Mouse (Mus musculus): Measurements from ENCODE around the gene Apoa4. TPM values are rescaled to one million over a fixed set of nuclear protein-coding genes. Genes with fewer than 3 reads are reported as not detected.

Gene Apoa4
- polyA plus RNA-seq, 1 experiment from 2014 or later: 0.38 TPM

DNA sequence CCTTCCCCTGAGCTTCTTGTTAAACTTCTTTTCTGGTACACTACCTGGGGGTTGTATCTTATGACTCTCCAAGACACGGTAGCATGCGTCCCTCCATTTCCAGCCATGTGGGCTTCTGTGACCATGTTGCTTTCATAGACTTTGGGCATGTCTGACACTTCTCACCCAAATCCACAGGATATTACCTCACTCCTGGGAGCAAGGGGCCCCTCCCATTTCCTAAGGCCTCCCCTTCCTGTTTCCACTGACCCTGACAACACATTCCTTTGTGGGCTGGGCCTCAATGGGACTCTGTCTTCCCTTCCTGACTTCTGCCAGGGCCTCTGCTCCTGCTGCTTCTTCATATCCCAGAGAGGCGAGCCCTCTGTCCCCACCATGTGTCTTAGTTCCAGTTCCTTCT, 17.1 kb downstream of the Apoa4 start:
- WGBS: 87% methylated on average over 3 of the region's 3 CpGs
- Histone ChIP-seq H3K9ac (no peak overlapping the region), H3K27ac (no peak overlapping the region), H3K27me3 (no peaks in the 10 kb centered on the region), H3K4me2 (replicated peaks) (no peak overlapping the region), H3K4me1 (no peaks in the 10 kb centered on the region), H3K9me3 (no peaks in the 10 kb centered on the region), H3K4me3 (no peak overlapping the region), H3K36me3 (no peaks in the 10 kb centered on the region)
- ATAC-seq (ENCODE audit: low FRiP score, low read depth): no peak

- ATAC-seq (ENCODE audit: low FRiP score, low read depth): no peak
- no peak overlapping the region for H3K27ac ChIP-seq
- H3K9ac ChIP-seq: no peak overlapping the region
- H3K4me1 ChIP-seq: no peaks in the 10 kb centered on the region
- H3K27me3 ChIP-seq: no peaks in the 10 kb centered on the region
- H3K36me3 ChIP-seq: no peaks in the 10 kb centered on the region
- no peak overlapping the region for H3K4me2 ChIP-seq (replicated peaks)
- no peaks in the 10 kb centered on the region for H3K9me3 ChIP-seq
- whole genome bisulfite sequencing: 85% methylated on average over 6 of the region's 6 CpGs
- H3K4me3 ChIP-seq: no peak overlapping the region
Observed at GRCm38 (mm10) chr9:46259111-46259510, 18.6 kb downstream of the Apoa4 start.

DNA sequence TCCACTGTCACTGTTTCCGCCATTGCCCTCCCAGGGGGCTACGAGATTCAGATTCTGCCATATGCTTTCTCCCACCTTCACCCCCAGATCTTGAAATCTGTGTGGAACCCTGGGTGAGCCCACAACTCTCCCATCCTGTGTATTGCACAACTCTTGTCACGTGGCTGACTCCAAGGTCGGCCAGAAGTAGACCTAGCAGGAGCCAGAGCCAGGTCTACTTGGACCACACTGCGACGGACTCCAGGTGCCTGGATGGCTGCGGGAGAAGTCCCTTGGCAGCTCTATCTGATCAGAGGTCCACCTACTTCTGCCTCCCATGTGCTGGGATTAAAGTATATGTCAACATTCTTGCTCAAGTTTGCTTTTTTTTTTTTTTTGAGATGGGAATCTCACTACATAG, 20.6 kb downstream of the Apoa4 start:
- Histone ChIP-seq H3K27me3 (no peaks in the 10 kb centered on the region), H3K4me2 (replicated peaks) (no peak overlapping the region), H3K36me3 (no peaks in the 10 kb centered on the region), H3K4me3 (no peak overlapping the region), H3K9ac (no peak overlapping the region), H3K27ac (no peak overlapping the region), H3K4me1 (no peaks in the 10 kb centered on the region), H3K9me3 (no peaks in the 10 kb centered on the region)
- ATAC-seq (ENCODE audit: low FRiP score, low read depth): no peak
- WGBS: 88% methylated on average over 7 of the region's 7 CpGs

DNA sequence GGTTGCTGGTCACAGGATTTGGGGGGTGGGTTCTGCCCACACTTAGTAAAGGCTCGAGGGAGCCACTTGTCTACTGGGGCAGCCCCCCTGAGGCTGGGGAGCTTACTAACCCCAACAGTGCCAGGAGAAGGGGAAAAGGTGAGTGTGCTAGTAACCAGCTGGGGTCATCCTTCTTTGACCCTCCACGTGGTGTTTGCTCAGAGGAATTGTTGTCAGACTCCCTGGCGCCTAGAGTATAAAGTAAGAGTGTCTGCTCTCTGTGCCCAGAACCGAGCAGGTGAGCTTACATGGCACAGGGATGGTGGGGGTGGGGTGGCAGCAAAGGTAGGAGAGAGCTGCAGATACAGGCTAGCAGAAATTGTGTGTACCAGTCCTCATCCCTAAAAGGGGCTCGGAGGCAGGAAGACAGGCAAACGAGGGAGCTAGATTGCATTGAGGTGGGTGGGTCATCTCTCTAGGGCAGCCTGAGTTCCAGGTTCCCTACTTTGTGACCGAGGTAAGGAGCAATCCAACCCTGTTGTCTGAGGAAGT, 27.9 kb downstream of the Apoa4 start, which contains the start of gene Apoa5:
Apoa5 (plus strand) TSS at position 291 of the 531 bp plus-strand sequence.
- H3K4me1 ChIP-seq: peaks cover 8% of the 10 kb centered on the region; the same call in 1 of the 2 replicates
- no peak within 1 kb of the TSS for H3K4me3 ChIP-seq
- H3K27me3 ChIP-seq: peaks cover 35% of the 10 kb centered on the region
- WGBS: 48% methylated on average over 7 of the region's 7 CpGs
- no peak within 1 kb of the TSS for H3K9ac ChIP-seq
- H3K9me3 ChIP-seq: no peaks in the 10 kb centered on the region
- no peak within 1 kb of the TSS for H3K4me2 ChIP-seq (replicated peaks)
- no peak within 1 kb of the TSS for H3K27ac ChIP-seq
- ATAC-seq (ENCODE audit: low FRiP score, low read depth): no peak
- H3K36me3 ChIP-seq: no peaks in the 10 kb centered on the region

DNA sequence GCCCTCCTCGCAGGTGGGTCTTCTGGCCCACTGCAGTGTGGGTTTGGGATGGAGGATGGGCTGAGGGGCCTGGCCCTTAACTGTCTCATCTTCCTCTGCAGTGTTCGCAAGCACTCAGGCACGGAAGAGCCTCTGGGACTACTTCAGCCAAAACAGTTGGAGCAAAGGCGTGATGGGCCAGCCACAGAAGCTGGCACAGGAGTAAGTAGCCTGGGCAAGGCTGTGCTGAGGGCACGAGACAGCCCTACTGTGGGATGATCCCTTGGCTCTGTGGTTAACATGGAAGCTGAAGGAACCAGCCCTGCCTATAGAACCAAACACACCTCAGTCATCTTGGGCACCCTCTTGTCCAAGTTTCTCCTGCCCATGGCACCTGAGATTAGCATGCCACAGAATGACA, 28.6 kb downstream of the Apoa4 start:
- Histone ChIP-seq H3K4me2 (replicated peaks) (no peak overlapping the region), H3K9me3 (no peaks in the 10 kb centered on the region), H3K27me3 (peaks cover 35% of the 10 kb centered on the region), H3K9ac (no peak overlapping the region), H3K27ac (no peak overlapping the region), H3K36me3 (no peaks in the 10 kb centered on the region), H3K4me1 (peaks cover 14% of the 10 kb centered on the region), H3K4me3 (no peak overlapping the region)
- no peak for ATAC-seq (ENCODE audit: low FRiP score, low read depth)
- WGBS: 90% methylated on average over 5 of the region's 5 CpGs

DNA sequence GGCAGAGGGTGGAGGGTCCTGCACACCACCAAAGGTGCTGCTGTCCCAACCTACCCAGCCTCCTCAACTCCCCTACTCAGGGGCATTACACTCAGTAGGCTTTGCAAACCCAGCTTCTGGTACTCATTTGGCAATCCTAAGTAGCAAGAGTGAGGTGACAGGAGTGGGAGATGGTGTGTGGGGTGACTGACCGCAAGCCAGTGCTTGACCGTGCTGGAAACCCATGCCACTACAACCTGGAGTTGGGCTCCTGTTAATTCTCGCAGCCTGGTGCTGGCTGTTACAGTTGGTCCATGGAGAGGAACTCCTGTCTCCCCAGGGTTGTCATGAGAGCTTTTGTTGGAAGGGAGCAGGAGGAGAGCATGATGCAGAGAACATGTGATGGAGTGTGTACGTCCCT, 30.3 kb downstream of the Apoa4 start:
- Histone ChIP-seq H3K27me3 (peaks cover 35% of the 10 kb centered on the region), H3K4me2 (replicated peaks) (no peak overlapping the region), H3K27ac (no peak overlapping the region), H3K4me3 (no peak overlapping the region), H3K9ac (no peak overlapping the region), H3K4me1 (peaks cover 20% of the 10 kb centered on the region), H3K9me3 (no peaks in the 10 kb centered on the region), H3K36me3 (peaks cover 15% of the 10 kb centered on the region)
- 92% methylated on average over 4 of the region's 4 CpGs for WGBS
- ATAC-seq (ENCODE audit: low FRiP score, low read depth): no peak

GRCm38 (mm10) chr9:46272070-46272469, 31.6 kb downstream of the Apoa4 start:
- peaks cover 20% of the 10 kb centered on the region for H3K4me1 ChIP-seq
- H3K4me3 ChIP-seq: peak overlapping the region; percentile 87
- H3K36me3 ChIP-seq: peaks cover 28% of the 10 kb centered on the region
- H3K27ac ChIP-seq: no peak overlapping the region
- no peak for ATAC-seq (ENCODE audit: low FRiP score, low read depth)
- no peak overlapping the region for H3K9ac ChIP-seq
- WGBS: 84% methylated on average over 9 of the region's 9 CpGs
- no peaks in the 10 kb centered on the region for H3K9me3 ChIP-seq
- peak overlapping the region; percentile 90 for H3K4me2 ChIP-seq (replicated peaks)
- peaks cover 35% of the 10 kb centered on the region for H3K27me3 ChIP-seq

GRCm38 (mm10) chr9:46272677-46273454, 32.4 kb downstream of the Apoa4 start, which contains the start of gene Zpr1:
Gene Zpr1, plus strand, starts transcription at chr9:46273064.
- H3K9ac ChIP-seq: peak within 1 kb of the TSS; percentile 78
- H3K27me3 ChIP-seq: peaks cover 35% of the 10 kb centered on the region
- ATAC-seq (ENCODE audit: low FRiP score, low read depth): peak; percentile 92
- 4% methylated on average over 45 of the region's 45 CpGs for WGBS
- peaks cover 20% of the 10 kb centered on the region for H3K4me1 ChIP-seq
- H3K4me2 ChIP-seq (replicated peaks): peak within 1 kb of the TSS; percentile 90
- H3K4me3 ChIP-seq: peak within 1 kb of the TSS; percentile 87
- H3K9me3 ChIP-seq: no peaks in the 10 kb centered on the region
- H3K27ac ChIP-seq: peak within 1 kb of the TSS; percentile 52; the same call in 1 of the 2 replicates
- H3K36me3 ChIP-seq: peaks cover 36% of the 10 kb centered on the region

DNA sequence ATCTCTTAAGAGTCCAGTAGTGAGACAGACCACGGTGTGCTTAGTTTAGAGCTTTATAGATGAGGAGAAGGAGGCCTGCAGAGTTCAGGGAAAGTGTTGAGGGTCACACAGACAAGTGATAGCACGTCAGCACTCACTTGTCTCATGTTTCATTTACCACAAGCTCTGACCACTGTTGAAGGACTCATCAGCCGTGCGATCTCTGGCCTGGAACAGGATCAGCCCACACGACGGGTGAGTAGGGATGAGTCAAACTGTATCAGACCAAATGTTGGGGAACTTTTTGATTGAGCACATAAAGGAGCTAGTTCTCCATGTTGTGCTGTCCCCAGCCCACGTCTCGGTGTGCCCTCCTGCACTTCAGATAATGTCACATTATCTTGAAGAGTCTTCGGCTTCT, 34.0 kb downstream of the Apoa4 start:
- Histone ChIP-seq H3K9ac (0 out of 2 replicates have a peak overlapping the region, but pooled peaks have one; percentile 78), H3K4me3 (peak overlapping the region; percentile 87; the same call in 1 of the 2 replicates), H3K27me3 (peaks cover 22% of the 10 kb centered on the region), H3K4me1 (peaks cover 20% of the 10 kb centered on the region), H3K27ac (no peak overlapping the region), H3K4me2 (replicated peaks) (peak overlapping the region; percentile 90; the same call in 1 of the 2 replicates), H3K36me3 (peaks cover 50% of the 10 kb centered on the region), H3K9me3 (no peaks in the 10 kb centered on the region)
- WGBS: 91% methylated on average over 9 of the region's 9 CpGs
- no peak for ATAC-seq (ENCODE audit: low FRiP score, low read depth)

- Histone ChIP-seq H3K9ac (peak within 1 kb of the TSS; percentile 90), H3K9me3 (no peaks in the 10 kb centered on the region), H3K4me3 (peak within 1 kb of the TSS; percentile 82), H3K27ac (peak within 1 kb of the TSS; percentile 88), H3K27me3 (no peaks in the 10 kb centered on the region), H3K36me3 (peaks cover 60% of the 10 kb centered on the region), H3K4me2 (replicated peaks) (peak within 1 kb of the TSS; percentile 73), H3K4me1 (peaks cover 23% of the 10 kb centered on the region)
- peak; percentile 93 for ATAC-seq (ENCODE audit: low FRiP score, low read depth)
- under 1% methylated on average over 55 of the region's 55 CpGs for WGBS
Observed at GRCm38 (mm10) chr9:46282631-46283436, 42.3 kb downstream of the Apoa4 start, which contains the start of gene Bud13. Gene Bud13, plus strand, starts transcription at chr9:46283008.
